9 mouse cellular contexts compared by ENCODE assay signal in genomic region chr2:117342547-117343239, GRCm38 (mm10). TPM values are rescaled to one million over a fixed set of nuclear protein-coding genes. Genes with fewer than 3 reads are reported as not detected.
DNase-seq lines count a peak whose midpoint lies in the region; ATAC-seq and TF ChIP-seq lines count a peak whose summit lies in the region.
"Had no signal": no experiment of that assay in that cellular context is flagged by ENCODE, and none has a peak within 500 bp of the region (broad histone marks: within the 10 kb centered on the region; RNA-seq: fewer than 3 reads in every experiment).

Rasgrp1 (minus strand) TSS chr2:117343001.

- TF ChIP-seq CTCF in midbrain, postnatal 0 days (IDR thresholded peaks at IDR 0.05), result peak; percentile 43; the same call in 1 of the 2 replicates

- H3K27me3 ChIP-seq in heart, embryonic 13.5 days (replicated peaks), result peaks cover 59% of the 10 kb centered on the region
- H3K27me3 ChIP-seq in kidney, embryonic 16.5 days (ENCODE audit: insufficient read depth, low read length), result peaks cover 31% of the 10 kb centered on the region
- H3K27me3 ChIP-seq in liver, embryonic 12.5 days (replicated peaks), result peaks cover 41% of the 10 kb centered on the region
- 0 out of 2 replicates have a peak, but pooled peaks cover 4% of the 10 kb centered on the region for H3K27me3 ChIP-seq in midbrain, postnatal 0 days (ENCODE audit: insufficient read depth, low read length)
- no peaks in the 10 kb centered on the region for H3K27me3 ChIP-seq in stomach, embryonic 14.5 days (ENCODE audit: control insufficient read depth, insufficient read depth, low read length)

- H3K27ac ChIP-seq in heart, embryonic 13.5 days (replicated peaks), result no peak within 1 kb of the TSS
- no peak within 1 kb of the TSS for H3K27ac ChIP-seq in kidney, embryonic 16.5 days (ENCODE audit: low read length)
- H3K27ac ChIP-seq in liver, embryonic 12.5 days, result no peak within 1 kb of the TSS
- H3K27ac ChIP-seq in midbrain, postnatal 0 days (ENCODE audit: low read depth, low read length), result no peak within 1 kb of the TSS
- no peak within 1 kb of the TSS for H3K27ac ChIP-seq in stomach, embryonic 14.5 days (ENCODE audit: low read length)

- H3K4me3 ChIP-seq in heart, embryonic 13.5 days, result peak within 1 kb of the TSS; percentile 62
- peak within 1 kb of the TSS; percentile 57 for H3K4me3 ChIP-seq in kidney, embryonic 16.5 days (ENCODE audit: low read length)
- peak within 1 kb of the TSS; percentile 46 for H3K4me3 ChIP-seq in liver, embryonic 12.5 days
- H3K4me3 ChIP-seq in midbrain, postnatal 0 days (ENCODE audit: low read depth, low read length), result peak within 1 kb of the TSS; percentile 58
- H3K4me3 ChIP-seq in stomach, embryonic 14.5 days (ENCODE audit: low read depth, low read length), result peak within 1 kb of the TSS; percentile 39

- DNase-seq in cerebellum, postnatal 10 days, result peak; percentile 40 to 44
- DNase-seq in cerebellum, adult 9-10 months, result no peak
- peak; percentile 59 for DNase-seq in embryo, embryonic 9.5 days (ENCODE audit: extremely low spot score)
- DNase-seq in midbrain, postnatal 0 days (ENCODE audit: low spot score), result peak; percentile 14

- ATAC-seq in heart, embryonic 13.5 days (ENCODE audit: extremely low read depth, insufficient number of reproducible peaks, low FRiP score, low TSS enrichment), result no peak
- ATAC-seq in kidney, embryonic 16.5 days (ENCODE audit: low FRiP score, low TSS enrichment), result peak; percentile 76
- ATAC-seq in liver, embryonic 12.5 days, result peak; percentile 37; the same call in 1 of the 2 replicates
- ATAC-seq in midbrain, postnatal 0 days (ENCODE audit: low FRiP score), result peak; percentile 57
- peak; percentile 59 for ATAC-seq in stomach, embryonic 14.5 days (ENCODE audit: insufficient number of reproducible peaks, insufficient read depth, low FRiP score, low read depth)

- peak within 1 kb of the TSS; percentile 98 for H3K4me2 ChIP-seq in heart, embryonic 13.5 days
- H3K4me2 ChIP-seq in kidney, embryonic 16.5 days (replicated peaks; ENCODE audit: low read depth, low read length), result peak within 1 kb of the TSS; percentile 93
- peak within 1 kb of the TSS; percentile 66 for H3K4me2 ChIP-seq in liver, embryonic 12.5 days
- H3K4me2 ChIP-seq in midbrain, postnatal 0 days (ENCODE audit: low read depth, low read length, poor library complexity, severe bottlenecking), result peak within 1 kb of the TSS; percentile 97
- H3K4me2 ChIP-seq in stomach, embryonic 14.5 days (replicated peaks; ENCODE audit: low read depth, low read length), result peak within 1 kb of the TSS; percentile 84

- no peaks in the 10 kb centered on the region for H3K9me3 ChIP-seq in heart, embryonic 13.5 days
- no peaks in the 10 kb centered on the region for H3K9me3 ChIP-seq in kidney, embryonic 16.5 days (ENCODE audit: low read length)
- H3K9me3 ChIP-seq in liver, embryonic 12.5 days (replicated peaks), result no peaks in the 10 kb centered on the region
- H3K9me3 ChIP-seq in midbrain, postnatal 0 days (ENCODE audit: low read length), result no peaks in the 10 kb centered on the region
- H3K9me3 ChIP-seq in stomach, embryonic 14.5 days (ENCODE audit: control insufficient read depth, low read depth, low read length), result no peaks in the 10 kb centered on the region
- H3K9me3 ChIP-seq: G1E had no signal

- H3K9ac ChIP-seq in heart, embryonic 13.5 days, result peak within 1 kb of the TSS; percentile 77
- H3K9ac ChIP-seq in kidney, embryonic 16.5 days (replicated peaks; ENCODE audit: low read length), result peak within 1 kb of the TSS; percentile 58
- H3K9ac ChIP-seq in liver, embryonic 12.5 days, result no peak within 1 kb of the TSS
- H3K9ac ChIP-seq in midbrain, postnatal 0 days (replicated peaks; ENCODE audit: low read length, poor library complexity, severe bottlenecking), result peak within 1 kb of the TSS; percentile 39; the same call in 1 of the 2 replicates
- peak within 1 kb of the TSS; percentile 1; the same call in 1 of the 2 replicates for H3K9ac ChIP-seq in stomach, embryonic 14.5 days (replicated peaks; ENCODE audit: low read depth, low read length)

- H3K36me3 ChIP-seq in heart, embryonic 13.5 days, result no peaks in the 10 kb centered on the region
- H3K36me3 ChIP-seq in kidney, embryonic 16.5 days (ENCODE audit: insufficient read depth, low read length), result no peaks in the 10 kb centered on the region
- no peaks in the 10 kb centered on the region for H3K36me3 ChIP-seq in liver, embryonic 12.5 days
- no peaks in the 10 kb centered on the region for H3K36me3 ChIP-seq in midbrain, postnatal 0 days (ENCODE audit: insufficient read depth, low read length)
- no peaks in the 10 kb centered on the region for H3K36me3 ChIP-seq in stomach, embryonic 14.5 days (ENCODE audit: control insufficient read depth, insufficient read depth, low read length)
- H3K36me3 ChIP-seq: G1E had no signal

- 3% methylated on average over 56 of the region's 56 CpGs for WGBS in heart, embryonic 13.5 days
- 1% methylated on average over 56 of the region's 56 CpGs for WGBS in kidney, embryonic 16.5 days
- 3% methylated on average over 53 of the region's 56 CpGs for WGBS in liver, embryonic 12.5 days (ENCODE audit: insufficient replicate concordance)
- 2% methylated on average over 54 of the region's 56 CpGs for WGBS in midbrain, postnatal 0 days
- WGBS in stomach, embryonic 14.5 days, result 2% methylated on average over 56 of the region's 56 CpGs

- H3K4me1 ChIP-seq in heart, embryonic 13.5 days, result peaks cover 8% of the 10 kb centered on the region
- H3K4me1 ChIP-seq in kidney, embryonic 16.5 days (ENCODE audit: insufficient read depth, low read length), result peaks cover 13% of the 10 kb centered on the region; the same call in 1 of the 2 replicates
- H3K4me1 ChIP-seq in liver, embryonic 12.5 days, result peaks cover 7% of the 10 kb centered on the region; the same call in 1 of the 2 replicates
- H3K4me1 ChIP-seq in midbrain, postnatal 0 days (ENCODE audit: insufficient read depth, low read length), result no peaks in the 10 kb centered on the region; the same call in 1 of the 2 replicates
- H3K4me1 ChIP-seq in stomach, embryonic 14.5 days (ENCODE audit: control insufficient read depth, insufficient read depth, low read length), result peaks cover 12% of the 10 kb centered on the region

RNA-seq across cellular contexts. Expression of gene Rasgrp1, which starts in this region (rescaled TPM):
- 0.14 and 0.16 TPM in 2 replicates for polyA plus RNA-seq in heart, embryonic 13.5 days (2015; fragmentation: Nextera tagmentation; extraction: Ambion mirVana)
- polyA plus RNA-seq in kidney, embryonic 16.5 days (2015; fragmentation: Nextera tagmentation; extraction: Ambion mirVana), result 0.48 and 0.50 TPM in 2 replicates
- 0.20 and 0.37 TPM in 2 replicates for polyA plus RNA-seq in liver, embryonic 12.5 days (2016; fragmentation: Nextera tagmentation; extraction: Ambion mirVana)
- 5.4 and 6.6 TPM in 2 replicates for total RNA-seq in midbrain, postnatal 0 days (2014; rRNA removed)
- 3.1 and 3.5 TPM in 2 replicates for polyA plus RNA-seq in midbrain, postnatal 0 days (2015; fragmentation: Nextera tagmentation; extraction: Ambion mirVana)
- 2.3 TPM in 2 replicates for polyA plus RNA-seq in stomach, embryonic 14.5 days (2014; fragmentation: Nextera tagmentation; extraction: Ambion mirVana)
- polyA plus RNA-seq: G1E had no signal

Comparison
In these comparisons a context has a peak if more than half of its experiments do, and no peak if none do; other contexts are left out.
1. Peak in ATAC-seq, H3K4me3 ChIP-seq, H3K9ac ChIP-seq and H3K4me2 ChIP-seq in kidney, embryonic 16.5 days; RNA of the gene not detected or under 1 TPM.
2. Peak in ATAC-seq, H3K4me3 ChIP-seq and H3K4me2 ChIP-seq in liver, embryonic 12.5 days; RNA of the gene not detected or under 1 TPM.